Mouse (Mus musculus) bone marrow, adult 2 months (tissue): ENCODE measurements around the gene Col27a1.

Source experiments
- CTCF ChIP-seq: fragments of 200-500 bp; IDR thresholded peaks from 2 replicates; pipeline ENCODE4 v1.5.1; 2011; ENCODE audit warnings: low read length, control low read depth; ENCODE audit not compliant: control insufficient read depth, insufficient read depth
- POLR2A ChIP-seq: fragments of 200-500 bp; IDR thresholded peaks from 2 replicates; pipeline ENCODE4 v1.6.1; 2011; ENCODE audit warnings: low read depth, mild to moderate bottlenecking, control low read depth, low read length, borderline replicate concordance; ENCODE audit not compliant: control insufficient read depth

DNA sequence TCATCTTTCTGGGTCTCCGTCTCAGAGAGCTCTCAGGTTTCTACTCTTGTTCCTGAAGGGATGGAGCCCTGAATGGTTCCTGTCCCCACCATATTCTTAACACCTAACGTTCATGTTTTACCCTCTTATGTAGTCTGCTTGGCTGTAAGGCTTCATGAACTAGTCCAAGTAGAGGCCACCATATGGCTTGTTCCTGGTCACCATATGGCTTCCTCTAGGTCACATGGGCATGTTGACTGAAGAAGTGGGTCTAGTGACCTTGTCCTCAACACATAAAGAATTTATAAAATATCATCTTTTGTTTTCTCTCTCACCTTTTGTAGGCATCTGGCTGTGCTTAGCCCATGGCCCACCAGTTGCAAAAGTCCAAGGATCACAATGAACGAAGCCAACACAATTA, 27.2 kb downstream of the Col27a1 start:
- TF ChIP-seq CTCF (no peak), POLR2A (no peak)
